Mouse (Mus musculus): ENCODE results near the gene Htr3b.

GRCm38 (mm10) chr9:48929436-48929835, 35.4 kb downstream of the Htr3b start:
- TF ChIP-seq CTCF (IDR thresholded peaks at IDR 0.05; ENCODE audit: control insufficient read depth, insufficient read depth, low read length) = no peak
- no peak for TF ChIP-seq POLR2A (IDR thresholded peaks at IDR 0.05; ENCODE audit: borderline replicate concordance, control insufficient read depth, low read depth, low read length)
